Mouse (Mus musculus): ENCODE results near the gene Flnb. TPM values are rescaled to one million over a fixed set of nuclear protein-coding genes. Genes with fewer than 3 reads are reported as not detected.

Flnb gene
- polyA plus RNA-seq, 1 experiment from 2014 or later, result 124 TPM

GRCm38 (mm10) chr14:7826151-7826937 lies 8.6 kb downstream of the Flnb start:
- H3K27me3 ChIP-seq, result no peaks in the 10 kb centered on the region
- no peak for DNase-seq (ENCODE audit: low read depth, low spot score)
- TF ChIP-seq CTCF (IDR thresholded peaks at IDR 0.05), result no peak
- ChIA-PET POLR2A (interaction anchor here (0.7 kb wide), 2 partner anchors 26 to 100 kb away, joined by 3 to 6 read pairs; no protein-coding TSS in a partner anchor), CTCF (interaction anchor here (0.8 to 1.1 kb wide), 3 partner anchors 18 to 46 kb away, joined by 3 to 4 read pairs (median 4); no protein-coding TSS in a partner anchor)
- in situ Hi-C loops (cut with MboI; ENCODE audit: low pct_unique_long_range_greater_than_20kb), result loop anchor here (25.0 kb wide), 1 partner anchor 511 kb away; no protein-coding TSS in a partner anchor
- ATAC-seq, result peak; percentile 60

DNA sequence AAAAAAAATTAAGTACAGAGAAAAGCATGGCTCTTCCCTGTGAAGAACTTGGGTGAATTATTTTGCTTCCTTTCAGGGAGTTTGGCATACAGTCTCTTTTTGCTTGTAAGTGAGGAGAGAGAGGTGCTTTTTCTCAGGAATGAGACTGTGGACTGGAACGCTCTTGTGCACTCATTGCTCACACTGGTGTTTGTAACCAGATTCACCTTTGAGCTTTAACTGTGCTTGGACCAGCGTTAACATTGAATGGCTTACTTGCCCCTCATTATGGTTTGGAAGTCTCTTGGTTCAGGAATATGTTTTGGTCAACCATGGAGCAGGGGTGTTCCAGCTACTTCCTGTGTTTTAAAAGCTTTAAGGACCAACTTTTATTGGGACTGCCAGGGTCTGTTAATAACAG lies 11.4 kb downstream of the Flnb start:
- POLR2A ChIA-PET, result interaction anchor here (1.2 kb wide), 1 partner anchor 18 kb away, joined by 3 read pairs; no protein-coding TSS in a partner anchor
- in situ Hi-C loops (cut with MboI; ENCODE audit: low pct_unique_long_range_greater_than_20kb), result loop anchor here (25.0 kb wide), 1 partner anchor 508 kb away; no protein-coding TSS in a partner anchor
- ATAC-seq, result no peak
- no peak for DNase-seq (ENCODE audit: low read depth, low spot score)
- CTCF ChIA-PET, result interaction anchor here (1.4 to 2.3 kb wide), 2 partner anchors 16 to 19 kb away, joined by 4 to 6 read pairs; no protein-coding TSS in a partner anchor
- TF ChIP-seq CTCF (IDR thresholded peaks at IDR 0.05), result no peak
- H3K27me3 ChIP-seq, result no peaks in the 10 kb centered on the region

DNA sequence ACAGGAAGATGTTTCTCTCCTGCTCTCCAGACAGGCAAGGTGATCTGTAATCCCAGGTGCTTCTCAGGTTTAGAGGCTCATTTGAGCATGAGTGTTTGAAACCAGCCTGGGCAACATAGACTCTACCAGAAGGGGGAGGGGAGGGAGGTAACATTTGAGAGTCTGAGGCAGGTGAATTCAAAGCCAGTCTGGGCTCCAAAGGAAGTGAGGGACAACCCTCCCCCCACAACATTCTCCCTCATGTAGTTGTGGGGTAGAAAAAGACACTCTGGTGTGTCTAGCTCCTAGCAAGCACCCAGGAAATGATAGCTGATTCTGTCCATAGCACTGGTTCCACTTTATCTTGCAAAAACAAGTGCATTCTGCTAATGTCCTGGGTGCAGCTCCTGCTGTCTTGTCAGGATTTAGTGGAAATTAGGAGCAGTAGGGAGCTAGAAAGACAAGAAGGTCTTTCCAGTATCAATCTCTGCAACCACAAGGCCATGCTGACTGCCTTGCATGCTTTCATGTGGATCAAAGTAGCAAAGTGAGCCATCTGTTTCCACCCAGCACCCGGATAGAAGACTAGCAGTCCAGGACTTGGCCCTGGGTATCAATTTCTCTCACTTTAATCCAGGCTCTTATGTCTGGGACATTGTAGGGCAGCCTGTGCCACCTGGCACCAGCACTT lies 14.1 kb downstream of the Flnb start:
- DNase-seq (ENCODE audit: low read depth, low spot score) (no peak), ATAC-seq (no peak)
- H3K27me3 ChIP-seq, result no peaks in the 10 kb centered on the region
- CTCF ChIA-PET, result interaction anchor here (0.7 kb wide), 1 partner anchor 16 kb away, joined by 4 read pairs; no protein-coding TSS in a partner anchor
- no peak for TF ChIP-seq CTCF (IDR thresholded peaks at IDR 0.05)
- POLR2A ChIA-PET, result no interaction called here
- in situ Hi-C loops (cut with MboI; ENCODE audit: low pct_unique_long_range_greater_than_20kb), result loop anchor here (25.0 kb wide), 1 partner anchor 505 kb away; no protein-coding TSS in a partner anchor

DNA sequence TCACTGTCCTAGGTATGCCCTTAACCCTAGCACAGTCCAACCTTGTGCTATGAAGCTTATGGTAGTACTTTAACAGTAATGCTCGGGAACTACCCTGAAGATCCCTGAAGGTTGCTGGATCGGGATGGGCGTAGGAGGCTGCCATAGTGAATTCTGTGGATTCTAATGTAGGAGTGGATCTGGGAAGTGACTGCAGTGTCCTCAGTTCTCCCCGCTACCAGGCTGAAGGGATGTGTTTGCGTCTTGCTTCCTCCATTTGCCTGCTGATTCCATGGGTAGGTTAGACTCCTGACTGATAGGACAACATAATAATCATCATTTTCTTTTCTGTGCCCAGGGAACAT lies 14.7 kb downstream of the Flnb start:
- TF ChIP-seq CTCF (IDR thresholded peaks at IDR 0.05), result no peak
- in situ Hi-C loops (cut with MboI; ENCODE audit: low pct_unique_long_range_greater_than_20kb), result loop anchor here (25.0 kb wide), 1 partner anchor 505 kb away; no protein-coding TSS in a partner anchor

DNA sequence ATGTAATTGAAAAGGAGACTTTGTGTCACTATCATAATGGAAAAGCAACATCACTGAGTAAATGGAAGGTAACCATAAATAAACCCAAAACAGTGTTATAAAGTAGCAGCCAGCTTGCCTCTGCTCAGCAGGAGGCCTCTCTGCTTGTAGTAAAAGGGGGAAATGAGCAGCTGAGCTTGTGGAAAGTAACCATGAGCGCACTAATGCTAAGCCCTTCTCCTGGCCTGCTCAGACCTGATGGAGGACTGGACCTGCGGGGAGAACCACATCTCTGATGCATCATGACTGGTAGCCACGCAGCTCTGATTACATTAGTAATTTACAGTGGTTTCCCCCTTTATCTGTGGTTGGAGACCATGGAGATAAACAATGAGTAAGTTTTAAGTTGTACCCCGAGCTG lies 15.7 kb downstream of the Flnb start:
- DNase-seq (ENCODE audit: low read depth, low spot score), result no peak
- no peak for ATAC-seq
- ChIA-PET CTCF (interaction anchor here (0.6 to 0.9 kb wide), 2 partner anchors 16 to 19 kb away, joined by 3 read pairs; partner anchors contain the start of gene Flnb), POLR2A (no interaction called here)
- in situ Hi-C loops (cut with MboI; ENCODE audit: low pct_unique_long_range_greater_than_20kb), result loop anchor here (25.0 kb wide), 1 partner anchor 504 kb away; no protein-coding TSS in a partner anchor
- no peaks in the 10 kb centered on the region for H3K27me3 ChIP-seq
- TF ChIP-seq CTCF (IDR thresholded peaks at IDR 0.05), result no peak

More for the DNA sequence above, 14.7 kb downstream of the Flnb start:
- ChIA-PET POLR2A (no interaction called here), CTCF (interaction anchor here (0.7 kb wide), 1 partner anchor 15 kb away, joined by 4 read pairs; no protein-coding TSS in a partner anchor)
- DNase-seq (ENCODE audit: low read depth, low spot score) (no peak), ATAC-seq (no peak)
- H3K27me3 ChIP-seq, result no peaks in the 10 kb centered on the region

GRCm38 (mm10) chr14:7838564-7839089 lies 20.9 kb downstream of the Flnb start:
- no peak for TF ChIP-seq CTCF (IDR thresholded peaks at IDR 0.05)
- DNase-seq (ENCODE audit: low read depth, low spot score), result no peak

DNA sequence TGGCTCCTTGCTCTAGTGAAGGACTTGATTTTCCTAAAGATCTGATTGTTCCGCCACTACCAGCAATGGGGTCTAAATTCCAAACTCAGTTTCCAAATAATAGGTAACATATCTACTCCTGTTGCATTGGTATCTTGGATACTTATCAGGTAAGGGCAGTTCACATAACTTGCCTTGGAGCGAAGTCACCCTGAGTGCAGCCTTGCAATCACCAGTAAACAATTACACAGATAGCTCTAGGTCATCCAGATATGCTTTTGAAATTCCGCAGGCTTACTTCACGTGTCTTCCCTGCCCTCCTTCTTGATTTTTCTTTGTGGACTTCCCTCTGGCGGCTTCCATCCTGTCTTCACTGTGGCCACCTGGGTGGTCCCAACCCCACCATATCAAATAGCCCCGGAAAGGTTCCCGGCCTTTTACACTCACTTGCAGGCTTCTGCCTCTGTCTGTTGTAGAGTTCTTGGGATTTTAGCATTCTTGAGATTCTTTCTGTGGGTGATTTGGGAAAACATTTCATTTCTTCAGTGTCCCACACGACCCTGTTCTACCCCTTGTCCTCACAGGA lies 22.3 kb downstream of the Flnb start:
- no peak for DNase-seq (ENCODE audit: low read depth, low spot score)
- in situ Hi-C loops (cut with MboI; ENCODE audit: low pct_unique_long_range_greater_than_20kb), result loop anchor here (25.0 kb wide), 1 partner anchor 497 kb away; no protein-coding TSS in a partner anchor
- no peak for ATAC-seq
- no peak for TF ChIP-seq CTCF (IDR thresholded peaks at IDR 0.05)
- POLR2A ChIA-PET, result no interaction called here
- no peaks in the 10 kb centered on the region for H3K27me3 ChIP-seq
- CTCF ChIA-PET, result interaction anchor here (1.4 kb wide), 1 partner anchor 157 kb away, joined by 5 read pairs; no protein-coding TSS in a partner anchor

More at GRCm38 (mm10) chr14:7838564-7839089, 20.9 kb downstream of the Flnb start:
- no peaks in the 10 kb centered on the region for H3K27me3 ChIP-seq
- ChIA-PET CTCF (no interaction called here), POLR2A (no interaction called here)
- in situ Hi-C loops (cut with MboI; ENCODE audit: low pct_unique_long_range_greater_than_20kb), result loop anchor here (25.0 kb wide), 1 partner anchor 499 kb away; no protein-coding TSS in a partner anchor
- no peak for ATAC-seq

DNA sequence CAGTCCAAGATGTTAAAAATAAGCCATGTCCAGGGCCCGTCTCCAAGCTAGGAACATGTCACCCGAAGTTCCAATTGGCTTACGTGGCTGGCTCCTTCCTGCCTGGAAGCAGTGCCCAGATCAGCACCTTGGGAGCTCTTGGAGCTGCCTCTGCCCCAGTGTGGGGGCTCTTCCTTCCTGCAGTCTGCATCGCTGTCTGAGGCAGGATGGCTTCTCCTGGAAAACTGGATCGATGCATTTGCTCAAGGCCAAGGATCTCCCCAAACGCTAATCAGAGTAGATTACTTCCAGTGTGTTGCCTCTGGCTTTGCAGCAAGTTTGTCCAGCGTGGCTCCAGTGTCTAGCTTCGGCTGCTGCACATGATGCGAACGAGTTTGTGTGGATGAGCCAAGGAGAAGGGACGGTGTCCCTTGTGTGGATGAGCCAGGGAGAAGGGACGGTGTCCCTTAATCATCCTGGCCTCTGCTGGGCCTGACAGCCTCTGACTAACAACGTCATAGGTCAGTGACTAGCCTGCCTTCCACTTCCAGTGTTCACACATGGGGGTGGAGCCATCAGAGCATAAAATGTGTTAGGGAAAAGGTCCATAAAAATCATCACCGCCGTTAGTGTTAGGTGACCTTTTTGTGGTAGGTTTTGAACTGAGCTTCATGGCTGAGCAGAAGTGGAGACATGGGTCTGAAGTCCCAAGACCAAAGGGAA lies 25.0 kb downstream of the Flnb start:
- ATAC-seq (peak; percentile 10), DNase-seq (ENCODE audit: low read depth, low spot score) (no peak)
- in situ Hi-C loops (cut with MboI; ENCODE audit: low pct_unique_long_range_greater_than_20kb), result loop anchor here (25.0 kb wide), 1 partner anchor 495 kb away; no protein-coding TSS in a partner anchor
- no peak for TF ChIP-seq CTCF (IDR thresholded peaks at IDR 0.05)
- H3K27me3 ChIP-seq, result no peaks in the 10 kb centered on the region
- ChIA-PET POLR2A (interaction anchor here (0.9 kb wide), 1 partner anchor 18 kb away, joined by 4 read pairs; no protein-coding TSS in a partner anchor), CTCF (interaction anchor here (0.9 to 1.6 kb wide), 3 partner anchors 18 to 59 kb away, joined by 3 to 4 read pairs (median 3); no protein-coding TSS in a partner anchor)

- no peak for TF ChIP-seq CTCF (IDR thresholded peaks at IDR 0.05)
- no peaks in the 10 kb centered on the region for H3K27me3 ChIP-seq
- ATAC-seq (no peak), DNase-seq (ENCODE audit: low read depth, low spot score) (no peak)
- in situ Hi-C loops (cut with MboI; ENCODE audit: low pct_unique_long_range_greater_than_20kb), result loop anchor here (25.0 kb wide), 1 partner anchor 491 kb away; no protein-coding TSS in a partner anchor
- POLR2A ChIA-PET, result interaction anchor here (0.6 to 1.0 kb wide), 3 partner anchors 18 to 55 kb away, joined by 3 read pairs; no protein-coding TSS in a partner anchor
- CTCF ChIA-PET, result interaction anchor here (1.1 to 2.1 kb wide), 3 partner anchors 10 to 22 kb away, joined by 4 to 7 read pairs (median 4); no protein-coding TSS in a partner anchor
Observed at GRCm38 (mm10) chr14:7846696-7847095, 28.9 kb downstream of the Flnb start.

All from Patski (cell line).